Mouse (Mus musculus) liver, adult 2 months (tissue): ENCODE results near the gene P4hb. TPM values are rescaled to one million over a fixed set of nuclear protein-coding genes. Genes with fewer than 3 reads are reported as not detected.
A peak's percentile ranks its signal among the peaks of the same experiment; 100 is the strongest.

Experiments used
- DNase-seq: peaks from one replicate; pipeline ENCODE4 v3.0.0-alpha.2; 2011; ENCODE audit warnings: low read depth, low spot score; ENCODE audit errors: extremely low read depth
- H3K27ac ChIP-seq: fragments of 200-500 bp; replicated peaks from 2 replicates; pipeline ENCODE4 v1.5.1; 2012; ENCODE audit warnings: low read depth, mild to moderate bottlenecking, control low read depth, inconsistent platforms, low read length; ENCODE audit not compliant: insufficient read depth
- H3K27me3 ChIP-seq: fragments of 200-500 bp; 2 replicates; pipeline ENCODE4 v1.6.1; 2012; ENCODE audit warnings: mild to moderate bottlenecking, moderate library complexity, low read length, inconsistent platforms; ENCODE audit not compliant: control insufficient read depth, insufficient read depth
- H3K36me3 ChIP-seq: fragments of 200-500 bp; 2 replicates; pipeline ENCODE4 v1.6.1; 2012; ENCODE audit warnings: low read length, inconsistent platforms; ENCODE audit not compliant: control insufficient read depth, insufficient read depth
- H3K4me1 ChIP-seq: fragments of 200-500 bp; 2 replicates; pipeline ENCODE4 v1.6.1; 2011; ENCODE audit warnings: low read length; ENCODE audit not compliant: control insufficient read depth, insufficient read depth
- H3K4me3 ChIP-seq: fragments of 200-500 bp; 2 replicates; pipeline ENCODE4 v1.5.1; 2011; ENCODE audit warnings: low read depth, mild to moderate bottlenecking, control low read depth, low read length, moderate library complexity; ENCODE audit not compliant: insufficient read depth
- H3K79me2 ChIP-seq: fragments of 200-500 bp; 2 replicates; pipeline ENCODE4 v1.6.1; 2012; ENCODE audit warnings: inconsistent platforms, mild to moderate bottlenecking, low read length, moderate library complexity; ENCODE audit not compliant: control insufficient read depth, insufficient read depth
- H3K9ac ChIP-seq: fragments of 200-500 bp; 2 replicates; pipeline ENCODE4 v1.6.1; 2012; ENCODE audit warnings: low read depth, mild to moderate bottlenecking, control low read depth, inconsistent platforms, low read length
- CTCF ChIP-seq: fragments of 200-500 bp; IDR thresholded peaks from 2 replicates; pipeline ENCODE4 v1.5.1; 2011; ENCODE audit warnings: low read depth, low read length, control low read depth
- POLR2A ChIP-seq: fragments of 200-500 bp; IDR thresholded peaks from 2 replicates; pipeline ENCODE4 v1.6.1; 2011; ENCODE audit warnings: low read length, control low read depth; ENCODE audit not compliant: insufficient read depth; ENCODE audit errors: extremely low read depth
- WGBS: fragments of 180-500 bp; shearing (Covaris S2); methylation state at CpG from one replicate; pipeline ENCODE4 v1.1.7; 2018; 5-methylcytosine and 5-hydroxymethylcytosine counted together
- polyA plus RNA-seq: library from polyadenylated mRNA; depleted of rRNA; stranded (reverse); fragments of >200 nt; gene quantifications from 2 replicates; pipeline ENCODE4 v1.2.3, GENCODE M21; 2012
- total RNA-seq: library from RNA; depleted of rRNA; stranded (reverse); fragments of >200 nt; gene quantifications from 2 replicates; pipeline ENCODE4 v1.2.3, GENCODE M21; 2014

The P4hb gene
- total and polyA plus RNA-seq, 2 experiments: 683 to 951 TPM

DNA sequence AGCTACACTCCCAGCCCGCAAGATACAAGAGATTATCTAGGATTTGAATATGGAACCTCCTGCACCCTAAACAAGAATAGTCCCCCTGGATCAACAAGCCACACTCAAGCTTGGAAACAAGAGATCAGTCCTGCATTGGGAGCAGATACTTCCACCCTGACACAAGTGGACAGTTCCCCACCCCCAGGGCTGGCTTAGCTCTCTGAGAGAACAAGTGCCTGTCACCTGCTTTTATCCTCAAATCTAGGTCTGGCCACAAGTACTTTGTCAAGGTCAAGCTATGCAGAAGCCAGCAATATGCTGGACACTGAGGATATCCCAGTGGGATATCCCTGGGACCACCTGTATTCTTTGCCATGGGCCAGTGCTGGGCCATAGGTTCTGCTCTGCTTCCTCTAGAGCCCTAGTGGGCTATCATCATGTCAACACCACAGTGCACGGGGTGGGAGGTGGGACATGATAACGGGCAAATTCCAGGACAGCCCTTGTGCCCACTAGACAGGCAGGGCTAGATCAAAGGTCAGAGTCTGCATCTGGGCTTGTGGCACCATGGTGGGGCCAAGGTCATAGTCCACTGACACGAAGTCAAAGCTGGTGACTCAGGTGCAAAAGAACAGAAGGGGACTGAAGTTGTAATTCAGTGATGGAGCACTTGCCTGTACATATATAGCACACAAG lies 43.7 kb upstream of the P4hb start:
- Histone ChIP-seq H3K9ac (peak overlapping the region; percentile 100), H3K4me1 (peaks cover 24% of the 10 kb centered on the region), H3K36me3 (peaks cover 36% of the 10 kb centered on the region), H3K27me3 (no peaks in the 10 kb centered on the region), H3K4me3 (peak overlapping the region; percentile 99), H3K79me2 (peaks cover 21% of the 10 kb centered on the region), H3K27ac (peak overlapping the region; percentile 100)
- WGBS: 24% methylated on average over 4 of the region's 4 CpGs
- peak; percentile 95 for DNase-seq
- TF ChIP-seq CTCF (no peak), POLR2A (0 out of 2 replicates have a peak, but pooled peaks have one; percentile 38)

DNA sequence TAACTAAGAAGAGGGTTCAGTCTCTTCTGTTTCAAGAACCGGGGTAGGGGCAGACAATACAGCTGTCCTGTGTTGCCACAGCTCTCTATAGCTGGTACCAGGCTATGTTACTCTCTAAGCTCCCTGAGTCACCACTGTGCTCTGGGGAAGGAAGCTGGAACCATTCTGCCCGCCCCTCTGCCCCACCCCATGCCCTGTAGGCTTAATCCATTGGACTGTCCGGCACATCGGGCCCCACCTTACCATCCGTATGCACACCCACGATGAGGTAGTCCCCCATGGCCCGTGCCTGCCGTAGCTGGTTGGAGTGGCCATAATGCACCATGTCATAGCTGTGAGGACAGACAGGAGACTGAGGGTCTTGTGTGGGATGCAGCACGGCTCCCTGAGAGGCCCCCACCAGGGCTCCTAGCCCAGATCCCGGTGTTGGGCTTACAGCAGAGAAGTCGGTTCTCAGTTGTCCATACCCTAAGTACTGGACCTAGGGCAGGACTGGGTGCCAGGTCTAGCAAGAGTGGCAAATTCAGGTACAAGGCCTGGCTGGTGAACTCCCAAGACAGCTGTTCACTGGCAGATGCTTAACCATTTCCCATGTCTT lies 42.7 kb upstream of the P4hb start:
- 31% methylated on average over 11 of the region's 11 CpGs for WGBS
- peaks cover 21% of the 10 kb centered on the region for H3K79me2 ChIP-seq
- no peaks in the 10 kb centered on the region for H3K27me3 ChIP-seq
- H3K4me1 ChIP-seq: peaks cover 24% of the 10 kb centered on the region
- TF ChIP-seq POLR2A (no peak), CTCF (no peak)
- DNase-seq: peak; percentile 45
- H3K9ac ChIP-seq: peak overlapping the region; percentile 55
- peak overlapping the region; percentile 99 for H3K4me3 ChIP-seq
- peaks cover 41% of the 10 kb centered on the region for H3K36me3 ChIP-seq
- H3K27ac ChIP-seq: peak overlapping the region; percentile 100

DNA sequence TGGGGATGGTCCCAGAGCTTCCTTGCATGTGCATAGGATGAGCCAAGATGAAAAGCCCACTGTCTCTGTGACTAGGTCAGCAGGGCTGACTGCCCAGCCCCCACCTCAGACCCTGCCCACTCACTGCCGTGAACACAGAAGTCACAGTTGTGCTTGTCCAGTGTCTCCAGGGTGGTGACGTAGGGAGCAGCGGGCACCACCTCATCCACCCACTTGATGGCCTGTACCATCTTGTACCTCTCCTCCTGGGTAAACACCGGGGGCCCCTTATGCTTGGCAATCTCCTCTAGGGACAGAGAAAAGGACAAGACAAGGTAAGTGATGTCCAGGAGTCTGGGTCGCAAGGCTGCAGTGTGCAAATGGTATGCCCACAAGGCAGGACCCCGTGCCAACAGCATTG lies 42.1 kb upstream of the P4hb start:
- 69% methylated on average over 6 of the region's 6 CpGs for WGBS
- Histone ChIP-seq H3K9ac (peak overlapping the region; percentile 55), H3K36me3 (peaks cover 41% of the 10 kb centered on the region), H3K27ac (peak overlapping the region; percentile 100), H3K27me3 (no peaks in the 10 kb centered on the region), H3K4me1 (peaks cover 24% of the 10 kb centered on the region), H3K4me3 (peak overlapping the region; percentile 99; the same call in 1 of the 2 replicates), H3K79me2 (peaks cover 21% of the 10 kb centered on the region)
- peak; percentile 22 for DNase-seq
- TF ChIP-seq POLR2A (no peak), CTCF (no peak)

DNA sequence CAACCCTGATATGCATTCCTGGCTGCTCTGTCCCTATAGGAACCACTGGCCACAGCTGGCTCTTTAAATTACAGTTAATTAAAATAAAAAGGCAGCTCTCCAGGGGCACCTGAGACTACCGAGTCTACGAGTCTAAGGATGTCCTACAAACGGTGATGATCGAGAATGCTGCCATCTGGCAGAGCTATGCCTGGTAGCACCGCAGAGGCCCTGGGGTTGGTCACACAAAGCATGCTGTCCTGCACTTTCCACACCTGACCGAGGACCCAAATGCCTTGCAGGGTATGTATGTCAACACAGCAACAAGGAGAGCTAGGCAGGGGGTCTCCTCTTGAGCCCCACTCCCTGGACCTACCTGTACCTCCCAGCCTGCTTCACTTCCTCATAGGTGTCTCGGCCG lies 40.9 kb upstream of the P4hb start:
- no peak for TF ChIP-seq CTCF
- TF ChIP-seq POLR2A: no peak
- H3K27ac ChIP-seq: peak overlapping the region; percentile 45
- H3K36me3 ChIP-seq: peaks cover 40% of the 10 kb centered on the region
- H3K9ac ChIP-seq: peak overlapping the region; percentile 49; the same call in 1 of the 2 replicates
- no peak for DNase-seq
- H3K4me3 ChIP-seq: no peak overlapping the region
- WGBS: 67% methylated on average over 8 of the region's 8 CpGs
- peaks cover 21% of the 10 kb centered on the region for H3K79me2 ChIP-seq
- peaks cover 26% of the 10 kb centered on the region for H3K4me1 ChIP-seq
- H3K27me3 ChIP-seq: no peaks in the 10 kb centered on the region

DNA sequence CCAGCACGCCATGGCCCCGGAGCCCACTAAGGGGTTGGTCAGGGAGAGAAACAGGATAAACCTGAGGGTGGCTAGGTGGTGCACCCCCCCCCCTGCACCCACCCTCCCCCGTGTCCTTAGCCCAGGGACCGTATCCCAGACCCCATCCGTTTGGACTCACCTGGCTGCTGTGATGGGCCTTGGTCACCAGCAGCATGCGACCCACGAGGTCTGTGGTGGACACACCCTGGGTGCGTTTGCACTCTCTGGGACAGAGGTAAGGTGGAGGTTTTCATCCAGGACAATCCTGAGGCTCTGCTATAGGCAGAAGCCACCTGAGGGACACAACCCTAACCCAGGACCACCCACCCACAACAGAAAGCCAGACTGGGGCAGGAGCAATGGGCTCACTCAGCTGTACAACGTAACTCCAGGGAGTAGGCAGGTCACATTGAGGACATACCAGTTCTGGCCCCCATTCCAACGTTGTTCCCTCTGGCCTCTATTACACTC lies 40.5 kb upstream of the P4hb start:
- H3K27ac ChIP-seq: no peak overlapping the region

DNA sequence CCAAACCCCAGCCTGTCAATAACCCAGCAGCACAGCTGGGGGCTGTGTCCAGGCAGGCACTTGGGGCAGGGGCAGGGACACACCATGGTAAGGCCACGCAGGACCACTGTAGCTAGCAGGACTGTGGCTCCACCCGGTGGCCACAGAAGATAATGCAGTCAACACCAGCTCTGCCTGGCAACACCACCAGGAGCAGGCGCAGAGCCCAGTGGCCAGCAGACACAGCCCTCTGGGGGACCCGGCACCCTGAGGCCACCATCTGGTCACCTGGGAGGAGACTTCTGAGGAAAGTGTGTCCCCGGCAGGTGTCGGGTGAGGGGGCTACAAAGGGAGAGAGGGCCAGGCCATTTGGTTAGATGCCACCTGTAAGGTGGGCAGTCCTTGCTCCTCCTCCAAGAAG lies 39.7 kb upstream of the P4hb start:
- peak; percentile 33 for DNase-seq

More for the DNA sequence above, 40.5 kb upstream of the P4hb start:
- Histone ChIP-seq H3K36me3 (peaks cover 37% of the 10 kb centered on the region), H3K4me3 (no peak overlapping the region), H3K27me3 (no peaks in the 10 kb centered on the region), H3K9ac (peak overlapping the region; percentile 5; the same call in 1 of the 2 replicates), H3K79me2 (peaks cover 21% of the 10 kb centered on the region), H3K4me1 (peaks cover 26% of the 10 kb centered on the region)
- 62% methylated on average over 10 of the region's 10 CpGs for WGBS
- no peak for DNase-seq
- TF ChIP-seq POLR2A: no peak
- TF ChIP-seq CTCF: no peak

More for the DNA sequence above, 39.7 kb upstream of the P4hb start:
- peaks cover 20% of the 10 kb centered on the region for H3K4me1 ChIP-seq
- H3K9ac ChIP-seq: peak overlapping the region; percentile 16; the same call in 1 of the 2 replicates
- H3K27me3 ChIP-seq: no peaks in the 10 kb centered on the region
- peaks cover 37% of the 10 kb centered on the region for H3K36me3 ChIP-seq
- peaks cover 21% of the 10 kb centered on the region for H3K79me2 ChIP-seq
- peak overlapping the region; percentile 7 for H3K27ac ChIP-seq
- 32% methylated on average over 6 of the region's 6 CpGs for WGBS
- no peak overlapping the region for H3K4me3 ChIP-seq
- TF ChIP-seq POLR2A (no peak), CTCF (peak; percentile 91)
